Mouse (Mus musculus): ENCODE measurements around the gene Wwtr1. TPM values are rescaled to one million over a fixed set of nuclear protein-coding genes. Genes with fewer than 3 reads are reported as not detected.
A peak's percentile ranks its signal among the peaks of the same experiment; 100 is the strongest.

Wwtr1 gene
- 17.9 and 20.5 TPM in 2 replicates for polyA plus RNA-seq (2015; fragmentation: Nextera tagmentation; extraction: Ambion mirVana)

- Histone ChIP-seq H3K9me3 (ENCODE audit: low read length) (no peaks in the 10 kb centered on the region), H3K4me3 (ENCODE audit: low read length) (peak within 1 kb of the TSS; percentile 86), H3K4me2 (replicated peaks; ENCODE audit: low read depth, low read length) (peak within 1 kb of the TSS; percentile 77), H3K27ac (ENCODE audit: low read length) (peak within 1 kb of the TSS; percentile 99), H3K4me1 (ENCODE audit: insufficient read depth, low read length) (peaks cover 32% of the 10 kb centered on the region), H3K27me3 (ENCODE audit: insufficient read depth, low read length) (no peaks in the 10 kb centered on the region), H3K9ac (replicated peaks; ENCODE audit: low read length) (peak within 1 kb of the TSS; percentile 89), H3K36me3 (ENCODE audit: insufficient read depth, low read length) (peaks cover 2% of the 10 kb centered on the region)
- under 1% methylated on average over 36 of the region's 36 CpGs for WGBS
- peak; percentile 95 for ATAC-seq (ENCODE audit: low FRiP score, low TSS enrichment)
Observed at GRCm38 (mm10) chr3:57575660-57576055, at the start of gene Wwtr1. Gene Wwtr1 (minus strand): TSS chr3:57575910.

- WGBS = 71% methylated on average over 4 of the region's 4 CpGs
- H3K36me3 ChIP-seq (ENCODE audit: insufficient read depth, low read length) = no peaks in the 10 kb centered on the region
- H3K27me3 ChIP-seq (ENCODE audit: insufficient read depth, low read length) = no peaks in the 10 kb centered on the region
- H3K4me1 ChIP-seq (ENCODE audit: insufficient read depth, low read length) = no peaks in the 10 kb centered on the region
- no peak overlapping the region for H3K9ac ChIP-seq (replicated peaks; ENCODE audit: low read length)
- no peak overlapping the region for H3K4me3 ChIP-seq (ENCODE audit: low read length)
- no peaks in the 10 kb centered on the region for H3K9me3 ChIP-seq (ENCODE audit: low read length)
- H3K4me2 ChIP-seq (replicated peaks; ENCODE audit: low read depth, low read length) = no peak overlapping the region
- H3K27ac ChIP-seq (ENCODE audit: low read length) = no peak overlapping the region
- ATAC-seq (ENCODE audit: low FRiP score, low TSS enrichment) = no peak
Observed at GRCm38 (mm10) chr3:57619718-57620117, 44.0 kb upstream of the Wwtr1 start.

GRCm38 (mm10) chr3:57615652-57616051 is 39.9 kb upstream of the Wwtr1 start:
- Histone ChIP-seq H3K9ac (replicated peaks; ENCODE audit: low read length) (no peak overlapping the region), H3K27me3 (ENCODE audit: insufficient read depth, low read length) (no peaks in the 10 kb centered on the region), H3K36me3 (ENCODE audit: insufficient read depth, low read length) (no peaks in the 10 kb centered on the region), H3K4me3 (ENCODE audit: low read length) (no peak overlapping the region), H3K27ac (ENCODE audit: low read length) (no peak overlapping the region), H3K4me1 (ENCODE audit: insufficient read depth, low read length) (no peaks in the 10 kb centered on the region), H3K4me2 (replicated peaks; ENCODE audit: low read depth, low read length) (no peak overlapping the region), H3K9me3 (ENCODE audit: low read length) (no peaks in the 10 kb centered on the region)
- WGBS = 88% methylated on average over 4 of the region's 4 CpGs
- no peak for ATAC-seq (ENCODE audit: low FRiP score, low TSS enrichment)

GRCm38 (mm10) chr3:57612430-57612997 is 36.8 kb upstream of the Wwtr1 start:
- Histone ChIP-seq H3K27ac (ENCODE audit: low read length) (no peak overlapping the region), H3K9ac (replicated peaks; ENCODE audit: low read length) (no peak overlapping the region), H3K4me2 (replicated peaks; ENCODE audit: low read depth, low read length) (no peak overlapping the region), H3K9me3 (ENCODE audit: low read length) (no peaks in the 10 kb centered on the region), H3K4me1 (ENCODE audit: insufficient read depth, low read length) (no peaks in the 10 kb centered on the region), H3K36me3 (ENCODE audit: insufficient read depth, low read length) (no peaks in the 10 kb centered on the region), H3K4me3 (ENCODE audit: low read length) (no peak overlapping the region), H3K27me3 (ENCODE audit: insufficient read depth, low read length) (no peaks in the 10 kb centered on the region)
- no peak for ATAC-seq (ENCODE audit: low FRiP score, low TSS enrichment)
- 68% methylated on average over 3 of the region's 3 CpGs for whole genome bisulfite sequencing

GRCm38 (mm10) chr3:57611776-57612175 is 36.1 kb upstream of the Wwtr1 start:
- Histone ChIP-seq H3K4me2 (replicated peaks; ENCODE audit: low read depth, low read length) (no peak overlapping the region), H3K9me3 (ENCODE audit: low read length) (no peaks in the 10 kb centered on the region), H3K4me1 (ENCODE audit: insufficient read depth, low read length) (no peaks in the 10 kb centered on the region), H3K4me3 (ENCODE audit: low read length) (no peak overlapping the region), H3K9ac (replicated peaks; ENCODE audit: low read length) (no peak overlapping the region), H3K27me3 (ENCODE audit: insufficient read depth, low read length) (no peaks in the 10 kb centered on the region), H3K36me3 (ENCODE audit: insufficient read depth, low read length) (no peaks in the 10 kb centered on the region), H3K27ac (ENCODE audit: low read length) (no peak overlapping the region)
- WGBS = 45% methylated on average over 7 of the region's 7 CpGs
- no peak for ATAC-seq (ENCODE audit: low FRiP score, low TSS enrichment)

GRCm38 (mm10) chr3:57604618-57605015 is 28.9 kb upstream of the Wwtr1 start:
- Histone ChIP-seq H3K36me3 (ENCODE audit: insufficient read depth, low read length) (no peaks in the 10 kb centered on the region), H3K4me3 (ENCODE audit: low read length) (no peak overlapping the region), H3K27me3 (ENCODE audit: insufficient read depth, low read length) (no peaks in the 10 kb centered on the region), H3K9ac (replicated peaks; ENCODE audit: low read length) (no peak overlapping the region), H3K4me1 (ENCODE audit: insufficient read depth, low read length) (no peaks in the 10 kb centered on the region), H3K9me3 (ENCODE audit: low read length) (no peaks in the 10 kb centered on the region), H3K27ac (ENCODE audit: low read length) (no peak overlapping the region), H3K4me2 (replicated peaks; ENCODE audit: low read depth, low read length) (no peak overlapping the region)
- 63% methylated on average over 1 of the region's 1 CpGs for WGBS
- ATAC-seq (ENCODE audit: low FRiP score, low TSS enrichment) = no peak

- no peak for ATAC-seq (ENCODE audit: low FRiP score, low TSS enrichment)
- H3K4me2 ChIP-seq (replicated peaks; ENCODE audit: low read depth, low read length) = no peak overlapping the region
- 67% methylated on average over 5 of the region's 5 CpGs for WGBS
- no peak overlapping the region for H3K4me3 ChIP-seq (ENCODE audit: low read length)
- no peak overlapping the region for H3K27ac ChIP-seq (ENCODE audit: low read length)
- H3K36me3 ChIP-seq (ENCODE audit: insufficient read depth, low read length) = no peaks in the 10 kb centered on the region
- H3K4me1 ChIP-seq (ENCODE audit: insufficient read depth, low read length) = no peaks in the 10 kb centered on the region
- no peaks in the 10 kb centered on the region for H3K9me3 ChIP-seq (ENCODE audit: low read length)
- H3K27me3 ChIP-seq (ENCODE audit: insufficient read depth, low read length) = no peaks in the 10 kb centered on the region
- no peak overlapping the region for H3K9ac ChIP-seq (replicated peaks; ENCODE audit: low read length)
Observed at GRCm38 (mm10) chr3:57603891-57604617, 28.3 kb upstream of the Wwtr1 start.

GRCm38 (mm10) chr3:57602610-57603009 is 26.9 kb upstream of the Wwtr1 start:
- Histone ChIP-seq H3K27ac (ENCODE audit: low read length) (no peak overlapping the region), H3K4me2 (replicated peaks; ENCODE audit: low read depth, low read length) (no peak overlapping the region), H3K9me3 (ENCODE audit: low read length) (no peaks in the 10 kb centered on the region), H3K36me3 (ENCODE audit: insufficient read depth, low read length) (no peaks in the 10 kb centered on the region), H3K9ac (replicated peaks; ENCODE audit: low read length) (no peak overlapping the region), H3K4me3 (ENCODE audit: low read length) (no peak overlapping the region), H3K27me3 (ENCODE audit: insufficient read depth, low read length) (no peaks in the 10 kb centered on the region), H3K4me1 (ENCODE audit: insufficient read depth, low read length) (no peaks in the 10 kb centered on the region)
- ATAC-seq (ENCODE audit: low FRiP score, low TSS enrichment) = no peak
- 65% methylated on average over 4 of the region's 4 CpGs for WGBS

- no peak overlapping the region for H3K9ac ChIP-seq (replicated peaks; ENCODE audit: low read length)
- no peak for ATAC-seq (ENCODE audit: low FRiP score, low TSS enrichment)
- no peak overlapping the region for H3K4me3 ChIP-seq (ENCODE audit: low read length)
- H3K4me2 ChIP-seq (replicated peaks; ENCODE audit: low read depth, low read length) = no peak overlapping the region
- H3K27ac ChIP-seq (ENCODE audit: low read length) = no peak overlapping the region
- H3K4me1 ChIP-seq (ENCODE audit: insufficient read depth, low read length) = no peaks in the 10 kb centered on the region
- no peaks in the 10 kb centered on the region for H3K9me3 ChIP-seq (ENCODE audit: low read length)
- 52% methylated on average over 7 of the region's 7 CpGs for WGBS
- H3K27me3 ChIP-seq (ENCODE audit: insufficient read depth, low read length) = no peaks in the 10 kb centered on the region
- no peaks in the 10 kb centered on the region for H3K36me3 ChIP-seq (ENCODE audit: insufficient read depth, low read length)
Observed at GRCm38 (mm10) chr3:57596566-57596965, 20.9 kb upstream of the Wwtr1 start.

- H3K4me1 ChIP-seq (ENCODE audit: insufficient read depth, low read length) = no peaks in the 10 kb centered on the region
Observed at GRCm38 (mm10) chr3:57595506-57595905, 19.8 kb upstream of the Wwtr1 start.

More at GRCm38 (mm10) chr3:57595506-57595905, 19.8 kb upstream of the Wwtr1 start:
- H3K27me3 ChIP-seq (ENCODE audit: insufficient read depth, low read length) = no peaks in the 10 kb centered on the region
- H3K9ac ChIP-seq (replicated peaks; ENCODE audit: low read length) = no peak overlapping the region
- no peak overlapping the region for H3K4me3 ChIP-seq (ENCODE audit: low read length)
- H3K9me3 ChIP-seq (ENCODE audit: low read length) = no peaks in the 10 kb centered on the region
- no peak for ATAC-seq (ENCODE audit: low FRiP score, low TSS enrichment)
- H3K36me3 ChIP-seq (ENCODE audit: insufficient read depth, low read length) = no peaks in the 10 kb centered on the region
- no peak overlapping the region for H3K27ac ChIP-seq (ENCODE audit: low read length)
- H3K4me2 ChIP-seq (replicated peaks; ENCODE audit: low read depth, low read length) = no peak overlapping the region

All from kidney, embryonic 16.5 days (tissue).